Mouse (Mus musculus) megakaryocyte-erythroid progenitor cell, adult 5 weeks (primary cell): ENCODE data around the gene Ext2. TPM values are rescaled to one million over a fixed set of nuclear protein-coding genes. Genes with fewer than 3 reads are reported as not detected.

Experiments used
- polyA plus RNA-seq: library from polyadenylated mRNA; stranded (reverse); fragments of >175 nt; gene quantifications from 2 replicates; pipeline ENCODE4 v1.2.3, GENCODE M21; 2012

Gene Ext2
- polyA plus RNA-seq = 42.9 and 45.3 TPM in 2 replicates

DNA sequence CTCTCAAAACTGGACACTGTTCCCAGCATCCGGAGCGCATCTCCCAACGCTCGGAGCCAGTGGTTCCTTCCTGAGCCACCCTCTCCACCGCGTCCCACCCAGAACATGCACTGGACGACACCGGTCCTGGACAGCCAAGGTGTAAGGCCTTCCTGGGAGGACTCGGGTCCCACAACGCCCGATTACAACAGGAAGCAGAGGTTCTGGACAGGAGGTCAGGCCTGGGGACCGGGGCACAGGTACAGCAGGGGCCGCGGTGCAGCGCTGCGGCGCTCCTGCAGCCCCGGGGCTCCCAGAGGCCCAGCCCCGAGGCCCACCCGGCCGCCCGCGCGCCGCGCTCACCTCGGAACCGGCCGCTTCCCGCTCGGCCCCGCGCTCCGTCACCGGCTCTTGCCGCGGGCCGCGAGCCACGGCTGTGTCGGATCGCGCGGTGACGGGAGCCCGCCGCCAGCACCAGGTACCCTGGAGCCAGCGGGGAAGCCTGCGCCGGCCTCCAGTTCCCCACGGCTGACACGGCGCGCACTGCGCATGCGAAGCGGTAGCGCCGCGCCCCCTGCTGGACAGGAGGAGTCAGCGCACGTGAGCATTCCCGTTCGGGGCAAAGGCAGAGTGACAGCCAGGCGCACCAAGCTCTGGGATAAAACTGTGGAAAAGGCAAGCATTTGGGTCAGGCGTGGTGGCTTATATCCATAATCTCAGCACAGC is at the start of gene Ext2:
Gene Ext2 (minus strand): TSS at position 524 of the 705 bp plus-strand sequence.

GRCm38 (mm10) chr2:93869107-93869600 is 46.8 kb upstream of the Ext2 start, which contains the start of gene Accsl:
TSS of gene Accsl (minus strand) at chr2:93869157.

GRCm38 (mm10) chr2:93849505-93850089 is 27.2 kb upstream of the Ext2 start, which contains the start of gene Accs:
TSS of gene Accs (minus strand) at chr2:93849943.

Other genes with a start within 250 kb of the Ext2 start
- gene Alx4, start 180.2 kb downstream of the Ext2 start, polyA plus RNA-seq = not detected in 2 replicates
- 13.6 and 15.0 TPM in 2 replicates for gene Accs, start 27.4 kb upstream of the Ext2 start, polyA plus RNA-seq
- not detected in 2 replicates for gene Accsl, start 46.6 kb upstream of the Ext2 start, polyA plus RNA-seq
- 1.8 and 2.3 TPM in 2 replicates for gene Gm13889, start 134.6 kb upstream of the Ext2 start, polyA plus RNA-seq
- gene Gm27027, start 173.8 kb upstream of the Ext2 start, polyA plus RNA-seq = not detected in 2 replicates
- gene Alkbh3, start 188.2 kb upstream of the Ext2 start, polyA plus RNA-seq = 34.0 and 39.9 TPM in 2 replicates